Mouse (Mus musculus) hindbrain, embryonic 15.5 days (tissue): ENCODE data around the gene Ang. TPM values are rescaled to one million over a fixed set of nuclear protein-coding genes. Genes with fewer than 3 reads are reported as not detected.

ENCODE experiments used
- ATAC-seq: fragments of 200-750 bp; cut with Nextera tagmentation; 2 replicates; pipeline ENCODE4 v1.8.0; 2017; ENCODE audit warnings: low read depth, moderate number of reproducible peaks, moderate TSS enrichment; ENCODE audit not compliant: low FRiP score
- H3K27ac ChIP-seq: fragments of 300-500 bp; sonication (generic); replicated peaks from 2 replicates; pipeline ENCODE4 v1.5.1; 2015; ENCODE audit warnings: mild to moderate bottlenecking, inconsistent platforms
- H3K27me3 ChIP-seq: fragments of 300-500 bp; sonication (generic); 2 replicates; pipeline ENCODE4 v1.6.1; 2015; ENCODE audit warnings: control low read depth, inconsistent platforms
- H3K36me3 ChIP-seq: fragments of 300-500 bp; sonication (generic); 2 replicates; pipeline ENCODE4 v1.6.1; 2015; ENCODE audit warnings: control low read depth, inconsistent platforms
- H3K4me1 ChIP-seq: fragments of 300-500 bp; sonication (generic); replicated peaks from 2 replicates; pipeline ENCODE4 v1.6.1; 2015; ENCODE audit warnings: control low read depth, inconsistent platforms
- H3K4me2 ChIP-seq: fragments of 300-500 bp; sonication (generic); 2 replicates; pipeline ENCODE4 v1.6.1; 2015; ENCODE audit warnings: moderate library complexity, mild to moderate bottlenecking, inconsistent platforms
- H3K4me3 ChIP-seq: fragments of 300-500 bp; sonication (generic); 2 replicates; pipeline ENCODE4 v1.5.1; 2015; ENCODE audit warnings: mild to moderate bottlenecking, inconsistent platforms
- H3K9ac ChIP-seq: fragments of 300-500 bp; sonication (generic); 2 replicates; pipeline ENCODE4 v1.6.1; 2015; ENCODE audit warnings: inconsistent platforms
- H3K9me3 ChIP-seq: fragments of 300-500 bp; sonication (generic); 2 replicates; pipeline ENCODE4 v1.6.1; 2016; ENCODE audit warnings: control low read depth, inconsistent platforms
- WGBS: fragments of 180-500 bp; shearing (Covaris S2); methylation state at CpG from one replicate; pipeline ENCODE4 v1.1.7; 2015; 5-methylcytosine and 5-hydroxymethylcytosine counted together
- polyA plus RNA-seq: library from polyadenylated mRNA; unstranded; fragments of >200 nt; fragmentation: Nextera tagmentation; extraction: Ambion mirVana; gene quantifications from 2 replicates; pipeline ENCODE4 v1.2.1, GENCODE M21; 2015

Ang gene
- polyA plus RNA-seq, 1 experiment from 2014 or later = 5.0 TPM

DNA sequence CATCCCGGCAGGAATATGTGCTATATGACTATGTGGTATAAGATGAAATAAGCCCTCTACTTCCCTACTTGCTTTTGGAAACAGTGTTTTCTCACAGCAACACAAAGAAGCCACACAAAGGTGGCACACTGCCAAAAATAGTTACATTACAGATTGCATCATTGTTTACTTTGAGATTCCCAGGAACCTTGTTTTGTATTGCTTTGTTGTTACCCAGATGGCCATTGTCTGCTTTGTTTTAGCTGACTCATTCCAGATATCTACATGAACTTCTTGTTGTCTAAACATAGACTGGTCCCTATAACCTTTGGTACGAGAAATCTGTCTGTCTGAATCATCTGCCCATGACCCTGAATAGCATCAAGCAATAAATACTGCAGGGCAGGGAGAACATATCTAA is 49.4 kb downstream of the Ang start:
- no peaks in the 10 kb centered on the region for H3K9me3 ChIP-seq
- H3K36me3 ChIP-seq = no peaks in the 10 kb centered on the region
- H3K4me3 ChIP-seq = no peak overlapping the region
- ATAC-seq = no peak
- H3K4me2 ChIP-seq = no peak overlapping the region
- no peak overlapping the region for H3K27ac ChIP-seq
- H3K27me3 ChIP-seq = no peaks in the 10 kb centered on the region
- no peak overlapping the region for H3K9ac ChIP-seq
- WGBS = 82% methylated on average over 2 of the region's 2 CpGs
- no peaks in the 10 kb centered on the region for H3K4me1 ChIP-seq

DNA sequence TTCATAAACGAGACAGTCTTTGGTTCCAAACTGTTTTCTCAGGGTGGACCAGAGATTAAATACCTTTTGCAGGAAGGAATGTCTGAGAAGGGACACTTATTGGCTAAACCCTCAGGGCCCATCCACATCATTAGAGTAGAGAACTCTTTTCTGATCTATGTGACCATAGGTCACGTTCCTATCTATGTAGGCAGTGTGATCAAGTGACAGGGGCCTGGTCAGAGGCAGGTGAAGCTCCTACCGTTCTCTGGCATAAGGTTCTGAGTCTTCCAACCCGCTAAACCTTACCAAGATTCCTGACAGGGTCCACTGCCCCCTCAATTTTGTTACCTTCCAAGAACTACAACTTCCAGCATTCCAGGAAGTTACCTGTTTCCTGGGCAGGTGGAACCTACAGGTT is 51.2 kb downstream of the Ang start:
- 92% methylated on average over 4 of the region's 4 CpGs for WGBS
- no peaks in the 10 kb centered on the region for H3K27me3 ChIP-seq

DNA sequence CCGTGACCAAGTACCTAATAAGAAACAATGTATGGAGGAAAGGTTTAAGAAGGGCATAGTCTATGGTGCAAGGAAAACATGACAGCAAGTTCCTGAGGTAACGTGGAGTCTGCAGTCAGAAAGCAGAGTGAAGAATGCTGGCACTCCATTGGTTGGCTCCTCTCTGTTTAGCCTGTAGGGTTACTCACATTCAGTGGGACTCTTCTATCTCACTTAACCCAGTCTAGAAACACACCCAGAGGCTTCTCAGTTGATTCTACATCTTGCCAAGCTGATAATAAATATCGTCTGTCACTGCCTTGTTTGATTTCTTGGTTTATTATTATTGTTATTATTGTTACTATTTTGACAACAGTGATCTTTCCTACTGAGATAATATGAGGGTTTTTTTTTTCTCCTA is 51.6 kb downstream of the Ang start:
- Histone ChIP-seq H3K4me1 (no peaks in the 10 kb centered on the region), H3K9me3 (no peaks in the 10 kb centered on the region), H3K9ac (no peak overlapping the region), H3K27ac (no peak overlapping the region), H3K4me3 (no peak overlapping the region), H3K27me3 (no peaks in the 10 kb centered on the region), H3K4me2 (no peak overlapping the region), H3K36me3 (no peaks in the 10 kb centered on the region)
- ATAC-seq = no peak
- WGBS = 85% methylated on average over 3 of the region's 3 CpGs

More for the DNA sequence above, 51.2 kb downstream of the Ang start:
- Histone ChIP-seq H3K9ac (no peak overlapping the region), H3K36me3 (no peaks in the 10 kb centered on the region), H3K27ac (no peak overlapping the region), H3K4me1 (no peaks in the 10 kb centered on the region), H3K4me2 (no peak overlapping the region), H3K4me3 (no peak overlapping the region), H3K9me3 (no peaks in the 10 kb centered on the region)
- no peak for ATAC-seq

DNA sequence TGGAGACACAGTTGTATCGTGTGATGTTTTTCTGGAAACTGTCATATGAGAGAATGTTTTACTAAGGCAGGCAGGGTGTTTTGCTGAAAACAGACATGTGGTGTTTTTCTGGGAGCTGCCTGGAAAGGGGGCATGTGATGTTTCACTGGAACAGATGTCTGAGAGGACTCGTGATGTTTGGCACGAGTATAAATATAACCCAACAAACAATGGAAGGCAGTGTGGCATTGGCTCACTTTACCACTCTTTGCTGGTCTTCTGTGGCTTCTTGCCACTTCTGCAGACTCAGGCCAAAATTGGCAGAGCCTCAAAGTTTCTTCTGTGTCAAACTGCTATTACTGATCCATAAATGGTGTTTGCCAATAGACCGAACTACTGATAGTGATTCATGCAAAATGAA is 52.3 kb downstream of the Ang start:
- no peak overlapping the region for H3K9ac ChIP-seq
- no peaks in the 10 kb centered on the region for H3K9me3 ChIP-seq
- no peak overlapping the region for H3K4me3 ChIP-seq
- H3K4me1 ChIP-seq = no peaks in the 10 kb centered on the region
- 67% methylated on average over 4 of the region's 4 CpGs for WGBS
- H3K27me3 ChIP-seq = no peaks in the 10 kb centered on the region
- no peak overlapping the region for H3K27ac ChIP-seq
- no peak for ATAC-seq
- no peak overlapping the region for H3K4me2 ChIP-seq
- no peaks in the 10 kb centered on the region for H3K36me3 ChIP-seq

DNA sequence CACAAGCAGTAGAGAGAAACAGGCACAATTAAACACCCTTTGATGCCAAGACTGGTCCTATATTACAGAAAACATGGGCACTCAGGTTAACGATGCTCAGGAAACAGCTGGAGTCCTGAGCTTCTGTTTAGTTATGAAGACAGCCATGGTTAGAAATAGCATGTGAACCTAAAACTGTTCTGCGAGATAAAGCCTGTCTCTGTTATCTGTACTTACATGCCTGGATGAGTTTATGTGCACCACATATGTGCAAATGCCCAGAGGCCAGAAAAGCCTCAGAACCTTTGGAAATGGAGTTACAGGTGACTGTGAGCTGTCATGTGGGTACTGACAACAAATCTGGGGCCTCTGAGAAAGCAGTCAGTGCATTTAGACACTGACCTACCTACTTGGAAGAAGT is 53.0 kb downstream of the Ang start:
- Histone ChIP-seq H3K4me1 (no peaks in the 10 kb centered on the region), H3K9me3 (no peaks in the 10 kb centered on the region), H3K27ac (no peak overlapping the region), H3K4me3 (no peak overlapping the region), H3K4me2 (no peak overlapping the region), H3K9ac (no peak overlapping the region), H3K27me3 (no peaks in the 10 kb centered on the region), H3K36me3 (no peaks in the 10 kb centered on the region)
- ATAC-seq = no peak
- WGBS = 79% methylated on average over 2 of the region's 2 CpGs

DNA sequence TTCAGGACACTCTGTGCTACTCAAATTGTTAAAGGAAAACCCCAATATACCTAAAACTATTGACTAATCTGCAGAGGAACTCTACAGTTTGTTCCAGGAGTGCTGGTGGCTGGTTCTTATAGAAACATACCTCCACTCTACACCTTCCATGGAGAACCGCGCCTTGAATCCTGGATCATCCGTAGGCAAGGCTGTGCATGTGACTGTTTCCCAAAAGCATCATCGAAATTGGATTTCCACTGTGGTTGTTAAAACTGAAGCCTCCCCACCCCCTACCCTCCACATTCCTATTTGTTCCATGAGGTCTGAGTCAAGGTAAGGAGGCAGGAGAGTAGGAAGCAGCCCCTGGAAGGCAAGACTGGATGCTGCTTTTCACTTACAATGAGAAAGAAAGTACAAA is 53.5 kb downstream of the Ang start:
- 96% methylated on average over 4 of the region's 4 CpGs for WGBS
- Histone ChIP-seq H3K4me1 (no peaks in the 10 kb centered on the region), H3K9ac (no peak overlapping the region), H3K27ac (no peak overlapping the region), H3K27me3 (no peaks in the 10 kb centered on the region), H3K9me3 (no peaks in the 10 kb centered on the region), H3K36me3 (no peaks in the 10 kb centered on the region), H3K4me2 (no peak overlapping the region), H3K4me3 (no peak overlapping the region)
- no peak for ATAC-seq

DNA sequence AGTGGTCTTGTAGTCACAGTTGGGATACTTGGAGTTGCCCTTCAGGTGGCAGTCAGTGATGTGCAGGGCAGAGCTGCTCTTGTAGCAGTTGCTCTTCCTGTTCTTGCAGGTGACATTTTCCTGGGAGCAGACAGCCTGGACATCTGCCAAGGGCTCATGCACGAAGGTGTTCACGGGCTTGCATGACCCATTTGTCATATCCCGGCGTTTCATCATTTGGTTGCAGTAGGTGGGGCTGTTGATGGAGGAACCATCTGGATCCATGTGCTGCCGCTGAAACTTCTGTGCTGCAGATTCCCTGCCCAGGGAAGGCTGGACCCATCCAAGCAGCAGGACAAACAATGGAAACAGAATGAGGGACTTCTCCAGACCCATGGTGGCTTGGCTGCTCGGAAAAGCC is 54.6 kb downstream of the Ang start:
- H3K9me3 ChIP-seq = no peaks in the 10 kb centered on the region
- no peaks in the 10 kb centered on the region for H3K27me3 ChIP-seq
- no peak overlapping the region for H3K4me2 ChIP-seq
- 82% methylated on average over 6 of the region's 6 CpGs for WGBS
- no peak overlapping the region for H3K9ac ChIP-seq
- no peaks in the 10 kb centered on the region for H3K36me3 ChIP-seq
- no peak overlapping the region for H3K27ac ChIP-seq
- H3K4me1 ChIP-seq = no peaks in the 10 kb centered on the region
- ATAC-seq = no peak
- no peak overlapping the region for H3K4me3 ChIP-seq

DNA sequence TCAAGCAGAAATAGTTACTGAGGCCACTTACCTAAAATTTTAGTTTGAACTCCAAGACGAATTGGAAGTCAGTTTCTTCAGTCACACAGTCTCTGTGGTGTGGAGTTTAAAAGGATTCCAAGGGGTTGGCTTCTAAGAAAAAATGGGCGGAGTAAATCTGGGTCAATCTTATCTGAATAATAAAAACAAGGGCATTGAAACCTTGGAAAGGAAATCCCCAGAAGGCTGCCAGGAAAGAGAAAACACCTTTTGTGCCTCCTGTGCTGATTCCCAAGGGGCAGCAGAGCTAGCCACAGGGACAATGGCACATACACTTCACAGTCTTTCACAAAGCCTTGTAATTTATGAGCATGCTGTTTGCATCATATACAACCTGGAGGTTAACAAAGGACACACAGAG is 55.7 kb downstream of the Ang start, which contains the start of gene Rnase1:
Gene Rnase1, minus strand, starts transcription at position 101 of the 400 bp plus-strand sequence.
- Histone ChIP-seq H3K9me3 (no peaks in the 10 kb centered on the region), H3K27ac (no peak within 1 kb of the TSS), H3K27me3 (no peaks in the 10 kb centered on the region), H3K4me3 (no peak within 1 kb of the TSS), H3K4me1 (no peaks in the 10 kb centered on the region), H3K9ac (no peak within 1 kb of the TSS), H3K4me2 (no peak within 1 kb of the TSS), H3K36me3 (no peaks in the 10 kb centered on the region)
- ATAC-seq = no peak
- 36% methylated on average over 2 of the region's 2 CpGs for WGBS

DNA sequence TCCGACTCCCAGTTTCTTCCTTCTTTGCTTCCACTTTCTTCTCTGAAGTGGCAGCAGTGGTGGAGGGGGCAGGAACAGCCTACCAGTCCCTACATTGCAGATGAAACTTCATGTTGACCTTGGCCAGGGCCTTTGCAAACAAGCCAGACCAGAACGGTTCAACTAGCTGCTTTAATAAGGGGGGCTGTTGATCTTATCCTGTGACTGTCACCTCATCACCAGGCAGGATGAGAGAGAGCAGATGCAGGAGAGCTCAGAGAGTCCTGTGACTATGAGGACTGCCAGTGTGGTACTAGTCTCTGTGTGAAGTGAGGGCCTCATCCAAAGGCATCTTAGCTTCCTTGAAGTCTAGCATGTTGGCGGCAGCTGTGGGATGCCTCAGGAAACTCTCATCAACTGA is 57.1 kb downstream of the Ang start:
- Histone ChIP-seq H3K4me1 (no peaks in the 10 kb centered on the region), H3K4me3 (no peak overlapping the region), H3K27me3 (no peaks in the 10 kb centered on the region), H3K9me3 (no peaks in the 10 kb centered on the region), H3K4me2 (no peak overlapping the region), H3K36me3 (no peaks in the 10 kb centered on the region), H3K9ac (no peak overlapping the region), H3K27ac (no peak overlapping the region)
- WGBS = 65% methylated on average over 3 of the region's 3 CpGs
- no peak for ATAC-seq

DNA sequence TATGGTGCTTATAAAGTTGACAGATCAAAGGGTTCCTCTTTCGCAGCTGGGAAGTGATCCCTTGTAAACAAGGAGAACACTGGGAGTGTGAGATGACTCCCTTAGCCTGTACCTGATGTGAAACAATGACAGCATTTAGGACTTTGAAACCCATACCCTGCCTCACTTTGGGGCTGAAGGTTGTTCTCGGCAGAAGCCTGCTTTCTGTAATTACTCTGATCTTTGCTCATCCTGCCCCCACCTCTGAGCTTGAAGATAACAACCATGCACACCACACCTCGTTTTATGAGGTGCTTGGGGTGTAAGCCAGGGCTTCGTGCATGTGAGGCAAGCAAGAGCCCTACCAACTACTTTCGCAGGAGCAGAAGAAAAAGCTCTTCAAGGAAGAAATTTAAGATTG is 58.2 kb downstream of the Ang start:
- H3K4me1 ChIP-seq = no peaks in the 10 kb centered on the region
- no peaks in the 10 kb centered on the region for H3K27me3 ChIP-seq
- no peak for ATAC-seq
- no peaks in the 10 kb centered on the region for H3K36me3 ChIP-seq
- H3K9me3 ChIP-seq = no peaks in the 10 kb centered on the region
- H3K27ac ChIP-seq = no peak overlapping the region
- no peak overlapping the region for H3K9ac ChIP-seq
- H3K4me3 ChIP-seq = no peak overlapping the region
- WGBS = 77% methylated on average over 5 of the region's 5 CpGs
- H3K4me2 ChIP-seq = no peak overlapping the region

DNA sequence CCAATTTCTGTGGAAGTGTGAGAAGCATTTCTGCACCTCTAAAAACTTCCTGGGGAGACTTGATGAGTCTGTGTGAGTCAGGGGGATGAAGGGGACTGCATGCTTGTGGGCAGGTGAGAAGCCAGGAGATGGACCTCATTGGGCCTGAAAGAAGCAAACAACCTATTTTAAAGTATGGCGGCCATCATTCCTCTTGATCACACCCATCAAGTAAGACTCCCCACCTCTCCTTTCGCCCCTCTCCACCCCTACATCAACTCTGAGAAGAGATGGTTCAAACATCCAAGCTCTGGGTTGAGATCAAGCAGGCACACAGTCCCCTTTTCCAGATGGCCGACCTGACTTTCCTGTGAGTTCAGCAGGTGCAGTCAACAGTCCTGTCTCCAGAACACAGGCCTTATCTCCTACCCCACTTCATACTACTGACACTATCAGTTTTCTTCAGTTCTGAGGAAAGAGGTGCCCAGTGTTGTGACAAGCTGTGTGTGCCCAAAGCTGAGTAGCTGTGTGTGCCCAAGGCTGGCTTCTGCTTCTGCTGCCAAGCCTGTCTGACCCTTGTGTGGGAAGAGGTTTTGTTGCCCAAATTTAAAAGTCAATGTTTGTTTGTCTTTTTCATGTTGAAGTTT is 59.4 kb downstream of the Ang start:
- Histone ChIP-seq H3K36me3 (no peaks in the 10 kb centered on the region), H3K4me2 (no peak overlapping the region), H3K9ac (no peak overlapping the region), H3K4me3 (no peak overlapping the region), H3K9me3 (no peaks in the 10 kb centered on the region), H3K27me3 (no peaks in the 10 kb centered on the region), H3K27ac (no peak overlapping the region), H3K4me1 (no peaks in the 10 kb centered on the region)
- no peak for ATAC-seq
- 84% methylated on average over 3 of the region's 3 CpGs for WGBS
